Mouse (Mus musculus): ENCODE results near the gene Mgat3. TPM values are rescaled to one million over a fixed set of nuclear protein-coding genes. Genes with fewer than 3 reads are reported as not detected.

Mgat3 gene
- polyA plus RNA-seq, 1 experiment from 2014 or later = 7.3 TPM

DNA sequence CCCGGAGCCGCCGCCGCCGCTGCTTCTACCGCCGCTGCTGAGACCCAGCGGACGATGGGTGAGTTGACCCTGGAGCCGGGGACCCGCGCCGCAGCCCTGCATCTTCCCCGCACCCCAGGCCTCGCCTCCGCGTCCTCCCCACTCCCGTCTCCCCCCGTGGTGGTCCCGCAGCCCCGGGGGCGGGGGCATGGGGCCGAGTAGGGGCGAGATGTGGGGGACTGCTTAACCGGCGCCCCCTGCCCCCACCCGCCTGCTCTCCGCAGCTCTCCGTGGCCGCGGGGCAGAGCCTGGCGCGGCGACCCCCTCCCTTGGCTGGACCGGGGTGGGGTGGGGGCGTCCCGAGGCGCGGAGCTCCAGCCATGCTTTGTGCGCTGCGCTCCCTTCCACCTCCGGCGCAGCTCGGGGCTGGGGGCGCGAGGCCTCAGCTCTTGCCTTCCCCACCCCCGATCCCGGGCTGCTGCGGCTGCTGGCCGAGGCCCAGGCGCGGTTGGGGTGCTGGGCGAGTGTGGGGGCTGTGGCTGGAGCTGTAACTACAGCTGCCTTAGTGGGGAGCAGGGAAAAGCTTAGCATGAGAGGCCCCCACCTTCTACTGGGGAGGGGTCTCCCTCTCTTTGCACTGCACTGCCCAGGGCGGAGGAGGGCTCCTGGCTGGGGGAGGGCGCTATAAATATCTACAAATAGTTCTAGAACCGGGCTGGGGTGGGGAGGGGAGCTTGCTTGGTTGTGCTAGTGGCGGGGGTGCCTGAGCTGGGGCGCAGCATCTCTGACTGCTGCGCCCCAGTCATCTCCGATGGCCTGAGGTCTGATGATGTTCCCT is 468 bp downstream of the Mgat3 start:
- peak overlapping the region; percentile 86 for H3K27ac ChIP-seq (replicated peaks; ENCODE audit: low read depth, low read length)
- peak overlapping the region; percentile 88 for H3K4me3 ChIP-seq (ENCODE audit: low read depth, low read length)
- peak overlapping the region; percentile 92 for H3K9ac ChIP-seq (ENCODE audit: low read depth, low read length)
- ATAC-seq (ENCODE audit: low read depth) (peak; percentile 33), DNase-seq (ENCODE audit: low spot score) (peak; percentile 46)
- WGBS = 2% methylated on average over 24 of the region's 60 CpGs
- H3K36me3 ChIP-seq (ENCODE audit: control insufficient read depth, insufficient read depth, low read length) = no peaks in the 10 kb centered on the region
- no peaks in the 10 kb centered on the region for H3K27me3 ChIP-seq (replicated peaks; ENCODE audit: control insufficient read depth, insufficient read depth, low read length)
- peaks cover 22% of the 10 kb centered on the region for H3K4me1 ChIP-seq (ENCODE audit: control insufficient read depth, insufficient read depth, low read length)
- no peaks in the 10 kb centered on the region for H3K9me3 ChIP-seq (ENCODE audit: control insufficient read depth, low read length)
- peak overlapping the region; percentile 61 for H3K4me2 ChIP-seq (ENCODE audit: low read depth, low read length)

DNA sequence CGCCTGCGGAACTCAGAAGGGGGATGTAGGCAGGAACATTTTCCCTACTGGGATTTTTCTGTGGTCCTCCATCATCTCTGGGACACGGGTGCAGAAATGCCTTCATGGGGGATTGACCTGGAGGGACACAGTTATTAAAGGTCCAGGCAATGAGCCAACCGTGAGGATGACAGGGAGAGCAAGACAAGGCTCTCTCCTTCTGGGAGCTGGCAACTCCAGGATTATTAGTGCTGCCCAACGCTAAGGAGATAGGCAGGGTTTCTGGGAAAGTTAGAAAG is 1.0 kb downstream of the Mgat3 start:
- Histone ChIP-seq H3K9me3 (ENCODE audit: control insufficient read depth, low read length) (no peaks in the 10 kb centered on the region), H3K36me3 (ENCODE audit: control insufficient read depth, insufficient read depth, low read length) (no peaks in the 10 kb centered on the region), H3K27me3 (replicated peaks; ENCODE audit: control insufficient read depth, insufficient read depth, low read length) (no peaks in the 10 kb centered on the region), H3K9ac (ENCODE audit: low read depth, low read length) (peak overlapping the region; percentile 92), H3K27ac (replicated peaks; ENCODE audit: low read depth, low read length) (peak overlapping the region; percentile 86; the same call in 1 of the 2 replicates), H3K4me1 (ENCODE audit: control insufficient read depth, insufficient read depth, low read length) (peaks cover 22% of the 10 kb centered on the region), H3K4me3 (ENCODE audit: low read depth, low read length) (peak overlapping the region; percentile 88), H3K4me2 (ENCODE audit: low read depth, low read length) (peak overlapping the region; percentile 61)
- DNase-seq (ENCODE audit: low spot score) = no peak
- ATAC-seq (ENCODE audit: low read depth) = no peak
- under 1% methylated on average over 5 of the region's 5 CpGs for WGBS

GRCm38 (mm10) chr15:80175316-80175715 is 1.8 kb downstream of the Mgat3 start:
- Histone ChIP-seq H3K9me3 (ENCODE audit: control insufficient read depth, low read length) (no peaks in the 10 kb centered on the region), H3K36me3 (ENCODE audit: control insufficient read depth, insufficient read depth, low read length) (no peaks in the 10 kb centered on the region), H3K4me2 (ENCODE audit: low read depth, low read length) (peak overlapping the region; percentile 61), H3K4me3 (ENCODE audit: low read depth, low read length) (peak overlapping the region; percentile 88), H3K4me1 (ENCODE audit: control insufficient read depth, insufficient read depth, low read length) (peaks cover 22% of the 10 kb centered on the region), H3K9ac (ENCODE audit: low read depth, low read length) (peak overlapping the region; percentile 92; the same call in 1 of the 2 replicates), H3K27me3 (replicated peaks; ENCODE audit: control insufficient read depth, insufficient read depth, low read length) (no peaks in the 10 kb centered on the region), H3K27ac (replicated peaks; ENCODE audit: low read depth, low read length) (no peak overlapping the region)
- no peak for ATAC-seq (ENCODE audit: low read depth)
- no peak for DNase-seq (ENCODE audit: low spot score)
- 67% methylated on average over 9 of the region's 9 CpGs for WGBS

GRCm38 (mm10) chr15:80175756-80176155 is 2.2 kb downstream of the Mgat3 start:
- Histone ChIP-seq H3K4me1 (ENCODE audit: control insufficient read depth, insufficient read depth, low read length) (peaks cover 22% of the 10 kb centered on the region), H3K4me2 (ENCODE audit: low read depth, low read length) (no peak overlapping the region), H3K27me3 (replicated peaks; ENCODE audit: control insufficient read depth, insufficient read depth, low read length) (no peaks in the 10 kb centered on the region)

GRCm38 (mm10) chr15:80181561-80181960 is 8.0 kb downstream of the Mgat3 start:
- H3K27ac ChIP-seq (replicated peaks; ENCODE audit: low read depth, low read length) = no peak overlapping the region
- 85% methylated on average over 7 of the region's 7 CpGs for WGBS
- no peak overlapping the region for H3K4me3 ChIP-seq (ENCODE audit: low read depth, low read length)
- H3K36me3 ChIP-seq (ENCODE audit: control insufficient read depth, insufficient read depth, low read length) = peaks cover 6% of the 10 kb centered on the region; the same call in 1 of the 2 replicates
- H3K4me1 ChIP-seq (ENCODE audit: control insufficient read depth, insufficient read depth, low read length) = no peaks in the 10 kb centered on the region
- H3K9me3 ChIP-seq (ENCODE audit: control insufficient read depth, low read length) = no peaks in the 10 kb centered on the region
- no peak overlapping the region for H3K9ac ChIP-seq (ENCODE audit: low read depth, low read length)
- H3K4me2 ChIP-seq (ENCODE audit: low read depth, low read length) = no peak overlapping the region
- no peak for ATAC-seq (ENCODE audit: low read depth)
- no peaks in the 10 kb centered on the region for H3K27me3 ChIP-seq (replicated peaks; ENCODE audit: control insufficient read depth, insufficient read depth, low read length)
- DNase-seq (ENCODE audit: low spot score) = no peak

More at GRCm38 (mm10) chr15:80175756-80176155, 2.2 kb downstream of the Mgat3 start:
- H3K36me3 ChIP-seq (ENCODE audit: control insufficient read depth, insufficient read depth, low read length) = no peaks in the 10 kb centered on the region
- WGBS = 75% methylated on average over 4 of the region's 6 CpGs
- DNase-seq (ENCODE audit: low spot score) (no peak), ATAC-seq (ENCODE audit: low read depth) (no peak)
- no peaks in the 10 kb centered on the region for H3K9me3 ChIP-seq (ENCODE audit: control insufficient read depth, low read length)
- no peak overlapping the region for H3K4me3 ChIP-seq (ENCODE audit: low read depth, low read length)
- H3K27ac ChIP-seq (replicated peaks; ENCODE audit: low read depth, low read length) = no peak overlapping the region
- no peak overlapping the region for H3K9ac ChIP-seq (ENCODE audit: low read depth, low read length)

DNA sequence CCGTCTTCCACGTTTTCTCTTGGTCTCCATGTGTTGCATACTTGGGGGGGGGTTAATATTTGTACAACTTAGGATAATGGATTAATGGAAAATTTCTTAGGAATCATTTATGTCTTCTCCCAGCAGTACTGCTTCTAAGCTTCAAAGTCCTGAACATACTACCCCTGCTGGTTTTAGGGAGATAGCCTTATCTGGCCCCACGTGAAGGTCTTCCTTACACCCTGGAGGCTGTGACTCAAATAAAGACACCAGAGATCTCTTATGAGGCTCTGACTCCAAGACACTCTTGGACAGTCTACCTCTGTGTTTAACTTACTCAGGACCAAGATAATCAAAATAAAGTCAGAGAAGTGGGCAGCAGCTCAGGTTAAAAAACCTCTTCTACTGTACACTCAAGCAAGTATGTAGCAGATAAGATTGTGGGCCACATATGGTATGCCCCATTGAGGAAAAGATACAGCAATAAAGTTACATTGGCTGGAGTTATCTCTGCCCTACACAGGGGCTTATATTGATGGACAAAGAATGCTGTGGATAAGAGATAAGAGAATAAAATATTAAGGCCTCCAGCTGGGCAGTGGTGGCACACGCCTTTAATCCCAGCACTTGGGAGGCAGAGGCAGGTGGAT is 8.7 kb downstream of the Mgat3 start:
- ATAC-seq (ENCODE audit: low read depth) = no peak
- WGBS = 95% methylated on average over 4 of the region's 4 CpGs
- H3K27ac ChIP-seq (replicated peaks; ENCODE audit: low read depth, low read length) = no peak overlapping the region

DNA sequence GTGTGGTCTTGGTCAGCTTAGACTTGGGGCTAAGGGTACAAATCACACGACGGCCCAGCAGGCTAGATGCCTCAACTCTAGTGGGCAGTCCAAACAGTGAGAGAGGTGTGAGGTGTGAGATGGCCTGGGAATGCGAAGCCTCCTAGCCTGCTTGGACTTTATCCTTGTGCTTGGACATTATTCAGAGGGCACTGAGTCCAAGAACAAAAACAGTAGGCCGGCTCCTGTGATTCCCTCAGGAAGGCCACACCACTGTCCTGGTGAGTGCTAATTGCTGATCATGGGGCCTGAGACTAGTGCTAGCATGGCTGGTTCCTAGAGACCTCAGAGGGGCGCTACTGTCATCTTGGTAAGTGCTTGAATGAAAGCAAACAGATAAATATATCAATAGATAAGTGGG is 15.4 kb downstream of the Mgat3 start:
- H3K27ac ChIP-seq (replicated peaks; ENCODE audit: low read depth, low read length) = no peak overlapping the region
- DNase-seq (ENCODE audit: low spot score) (no peak), ATAC-seq (ENCODE audit: low read depth) (no peak)
- WGBS = 81% methylated on average over 5 of the region's 5 CpGs
- no peak overlapping the region for H3K4me3 ChIP-seq (ENCODE audit: low read depth, low read length)
- H3K4me1 ChIP-seq (ENCODE audit: control insufficient read depth, insufficient read depth, low read length) = no peaks in the 10 kb centered on the region
- H3K4me2 ChIP-seq (ENCODE audit: low read depth, low read length) = no peak overlapping the region
- no peak overlapping the region for H3K9ac ChIP-seq (ENCODE audit: low read depth, low read length)
- H3K9me3 ChIP-seq (ENCODE audit: control insufficient read depth, low read length) = no peaks in the 10 kb centered on the region
- H3K27me3 ChIP-seq (replicated peaks; ENCODE audit: control insufficient read depth, insufficient read depth, low read length) = no peaks in the 10 kb centered on the region
- no peaks in the 10 kb centered on the region for H3K36me3 ChIP-seq (ENCODE audit: control insufficient read depth, insufficient read depth, low read length)

More for the DNA sequence above, 8.7 kb downstream of the Mgat3 start:
- Histone ChIP-seq H3K9ac (ENCODE audit: low read depth, low read length) (no peak overlapping the region), H3K4me1 (ENCODE audit: control insufficient read depth, insufficient read depth, low read length) (no peaks in the 10 kb centered on the region), H3K4me3 (ENCODE audit: low read depth, low read length) (no peak overlapping the region), H3K36me3 (ENCODE audit: control insufficient read depth, insufficient read depth, low read length) (peaks cover 6% of the 10 kb centered on the region; the same call in 1 of the 2 replicates), H3K9me3 (ENCODE audit: control insufficient read depth, low read length) (no peaks in the 10 kb centered on the region), H3K4me2 (ENCODE audit: low read depth, low read length) (no peak overlapping the region), H3K27me3 (replicated peaks; ENCODE audit: control insufficient read depth, insufficient read depth, low read length) (no peaks in the 10 kb centered on the region)
- no peak for DNase-seq (ENCODE audit: low spot score)

DNA sequence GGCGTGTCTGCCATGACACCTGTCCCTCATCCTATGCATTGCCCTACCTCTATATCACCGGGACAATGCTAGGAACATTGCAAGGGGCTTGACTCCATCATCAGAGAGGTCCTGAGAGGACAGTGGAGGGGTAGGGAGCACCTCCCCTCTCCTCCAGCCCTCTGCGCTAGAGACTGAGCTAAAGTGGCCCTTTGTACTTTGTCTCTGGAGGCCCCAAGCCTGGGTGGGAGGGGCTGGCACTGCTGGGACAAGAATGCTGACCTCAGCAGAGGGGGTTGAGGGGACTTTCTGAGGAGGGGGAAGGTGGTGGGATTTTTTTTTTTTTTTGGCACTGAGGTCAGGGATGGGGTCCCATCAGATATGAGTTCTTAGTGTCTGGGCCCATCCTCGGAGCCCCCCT is 16.6 kb downstream of the Mgat3 start:
- DNase-seq (ENCODE audit: low spot score) (no peak), ATAC-seq (ENCODE audit: low read depth) (no peak)
- Histone ChIP-seq H3K27ac (replicated peaks; ENCODE audit: low read depth, low read length) (no peak overlapping the region), H3K36me3 (ENCODE audit: control insufficient read depth, insufficient read depth, low read length) (no peaks in the 10 kb centered on the region), H3K9me3 (ENCODE audit: control insufficient read depth, low read length) (no peaks in the 10 kb centered on the region), H3K4me1 (ENCODE audit: control insufficient read depth, insufficient read depth, low read length) (no peaks in the 10 kb centered on the region), H3K27me3 (replicated peaks; ENCODE audit: control insufficient read depth, insufficient read depth, low read length) (no peaks in the 10 kb centered on the region), H3K9ac (ENCODE audit: low read depth, low read length) (no peak overlapping the region), H3K4me3 (ENCODE audit: low read depth, low read length) (no peak overlapping the region), H3K4me2 (ENCODE audit: low read depth, low read length) (no peak overlapping the region)
- WGBS = 75% methylated on average over 4 of the region's 4 CpGs
